Mouse (Mus musculus): ENCODE data around the gene D17Wsu92e.

- TF ChIP-seq CTCF (IDR thresholded peaks at IDR 0.05; ENCODE audit: low read depth) = no peak
- no peak for TF ChIP-seq EP300 (IDR thresholded peaks at IDR 0.05; ENCODE audit: low read depth)
Measured at GRCm38 (mm10) chr17:27793144-27793543, 27.3 kb downstream of the D17Wsu92e start.
